Mouse (Mus musculus): Measurements from ENCODE around the gene Zfp941. TPM values are rescaled to one million over a fixed set of nuclear protein-coding genes. Genes with fewer than 3 reads are reported as not detected.
A peak's percentile ranks its signal among the peaks of the same experiment; 100 is the strongest.

Gene Zfp941
- polyA plus RNA-seq, 1 experiment, result not detected

- Histone ChIP-seq H3K4me3 (ENCODE audit: low read depth, low read length) (no peak overlapping the region), H3K4me1 (ENCODE audit: control insufficient read depth, insufficient read depth, insufficient read length, low read length) (no peaks in the 10 kb centered on the region), H3K27me3 (ENCODE audit: control insufficient read depth, insufficient read depth, low read length) (no peaks in the 10 kb centered on the region), H3K27ac (ENCODE audit: insufficient read depth, low read depth, low read length) (no peak overlapping the region), H3K36me3 (ENCODE audit: control insufficient read depth, insufficient read depth, low read length) (no peaks in the 10 kb centered on the region)
- WGBS, result 90% methylated on average over 6 of the region's 6 CpGs
- TF ChIP-seq POLR2A (IDR thresholded peaks at IDR 0.05; ENCODE audit: low read depth, low read length) (no peak), CTCF (IDR thresholded peaks at IDR 0.05; ENCODE audit: extremely low read depth, insufficient read length, insufficient replicate concordance, low read depth, low read length) (no peak)
Measured at GRCm38 (mm10) chr7:140810496-140810895, 11.5 kb downstream of the Zfp941 start.

GRCm38 (mm10) chr7:140805704-140806103 is 16.3 kb downstream of the Zfp941 start:
- no peaks in the 10 kb centered on the region for H3K36me3 ChIP-seq (ENCODE audit: control insufficient read depth, insufficient read depth, low read length)
- H3K4me1 ChIP-seq (ENCODE audit: control insufficient read depth, insufficient read depth, insufficient read length, low read length), result no peaks in the 10 kb centered on the region
- H3K27ac ChIP-seq (ENCODE audit: insufficient read depth, low read depth, low read length), result no peak overlapping the region
- no peak overlapping the region for H3K4me3 ChIP-seq (ENCODE audit: low read depth, low read length)
- TF ChIP-seq POLR2A (IDR thresholded peaks at IDR 0.05; ENCODE audit: low read depth, low read length) (no peak), CTCF (IDR thresholded peaks at IDR 0.05; ENCODE audit: extremely low read depth, insufficient read length, insufficient replicate concordance, low read depth, low read length) (peak; percentile 60; the same call in 1 of the 2 replicates)
- 3% methylated on average over 1 of the region's 1 CpGs for WGBS
- no peaks in the 10 kb centered on the region for H3K27me3 ChIP-seq (ENCODE audit: control insufficient read depth, insufficient read depth, low read length)

GRCm38 (mm10) chr7:140802629-140803028 is 19.3 kb downstream of the Zfp941 start:
- TF ChIP-seq CTCF (IDR thresholded peaks at IDR 0.05; ENCODE audit: extremely low read depth, insufficient read length, insufficient replicate concordance, low read depth, low read length), result no peak
- no peak for TF ChIP-seq POLR2A (IDR thresholded peaks at IDR 0.05; ENCODE audit: low read depth, low read length)
- Histone ChIP-seq H3K27ac (ENCODE audit: insufficient read depth, low read depth, low read length) (no peak overlapping the region), H3K27me3 (ENCODE audit: control insufficient read depth, insufficient read depth, low read length) (no peaks in the 10 kb centered on the region; the same call in 1 of the 2 replicates), H3K4me3 (ENCODE audit: low read depth, low read length) (no peak overlapping the region), H3K4me1 (ENCODE audit: control insufficient read depth, insufficient read depth, insufficient read length, low read length) (no peaks in the 10 kb centered on the region), H3K36me3 (ENCODE audit: control insufficient read depth, insufficient read depth, low read length) (no peaks in the 10 kb centered on the region)
- 65% methylated on average over 6 of the region's 6 CpGs for WGBS

GRCm38 (mm10) chr7:140798212-140798611 is 23.8 kb downstream of the Zfp941 start:
- H3K4me3 ChIP-seq (ENCODE audit: low read depth, low read length), result no peak overlapping the region
- no peaks in the 10 kb centered on the region; the same call in 1 of the 2 replicates for H3K27me3 ChIP-seq (ENCODE audit: control insufficient read depth, insufficient read depth, low read length)
- TF ChIP-seq CTCF (IDR thresholded peaks at IDR 0.05; ENCODE audit: extremely low read depth, insufficient read length, insufficient replicate concordance, low read depth, low read length) (no peak), POLR2A (IDR thresholded peaks at IDR 0.05; ENCODE audit: low read depth, low read length) (no peak)
- WGBS, result 69% methylated on average over 2 of the region's 2 CpGs
- H3K36me3 ChIP-seq (ENCODE audit: control insufficient read depth, insufficient read depth, low read length), result no peaks in the 10 kb centered on the region
- no peaks in the 10 kb centered on the region for H3K4me1 ChIP-seq (ENCODE audit: control insufficient read depth, insufficient read depth, insufficient read length, low read length)
- no peak overlapping the region for H3K27ac ChIP-seq (ENCODE audit: insufficient read depth, low read depth, low read length)

- Histone ChIP-seq H3K4me1 (ENCODE audit: control insufficient read depth, insufficient read depth, insufficient read length, low read length) (no peaks in the 10 kb centered on the region), H3K27me3 (ENCODE audit: control insufficient read depth, insufficient read depth, low read length) (no peaks in the 10 kb centered on the region; the same call in 1 of the 2 replicates), H3K27ac (ENCODE audit: insufficient read depth, low read depth, low read length) (no peak overlapping the region), H3K4me3 (ENCODE audit: low read depth, low read length) (no peak overlapping the region), H3K36me3 (ENCODE audit: control insufficient read depth, insufficient read depth, low read length) (no peaks in the 10 kb centered on the region)
- WGBS, result 68% methylated on average over 3 of the region's 3 CpGs
- TF ChIP-seq CTCF (IDR thresholded peaks at IDR 0.05; ENCODE audit: extremely low read depth, insufficient read length, insufficient replicate concordance, low read depth, low read length), result no peak
- TF ChIP-seq POLR2A (IDR thresholded peaks at IDR 0.05; ENCODE audit: low read depth, low read length), result no peak
Measured at GRCm38 (mm10) chr7:140797619-140798018, 24.4 kb downstream of the Zfp941 start.

GRCm38 (mm10) chr7:140793541-140793940 is 28.4 kb downstream of the Zfp941 start:
- TF ChIP-seq CTCF (IDR thresholded peaks at IDR 0.05; ENCODE audit: extremely low read depth, insufficient read length, insufficient replicate concordance, low read depth, low read length) (no peak), POLR2A (IDR thresholded peaks at IDR 0.05; ENCODE audit: low read depth, low read length) (no peak)
- Histone ChIP-seq H3K4me3 (ENCODE audit: low read depth, low read length) (no peak overlapping the region), H3K27me3 (ENCODE audit: control insufficient read depth, insufficient read depth, low read length) (no peaks in the 10 kb centered on the region), H3K4me1 (ENCODE audit: control insufficient read depth, insufficient read depth, insufficient read length, low read length) (no peaks in the 10 kb centered on the region), H3K27ac (ENCODE audit: insufficient read depth, low read depth, low read length) (no peak overlapping the region), H3K36me3 (ENCODE audit: control insufficient read depth, insufficient read depth, low read length) (no peaks in the 10 kb centered on the region)
- WGBS, result 43% methylated on average over 4 of the region's 4 CpGs

GRCm38 (mm10) chr7:140788053-140788435 is 33.9 kb downstream of the Zfp941 start:
- H3K27ac ChIP-seq (ENCODE audit: insufficient read depth, low read depth, low read length), result no peak overlapping the region
- TF ChIP-seq CTCF (IDR thresholded peaks at IDR 0.05; ENCODE audit: extremely low read depth, insufficient read length, insufficient replicate concordance, low read depth, low read length) (no peak), POLR2A (IDR thresholded peaks at IDR 0.05; ENCODE audit: low read depth, low read length) (no peak)
- no peak overlapping the region for H3K4me3 ChIP-seq (ENCODE audit: low read depth, low read length)
- H3K4me1 ChIP-seq (ENCODE audit: control insufficient read depth, insufficient read depth, insufficient read length, low read length), result no peaks in the 10 kb centered on the region
- no peaks in the 10 kb centered on the region for H3K27me3 ChIP-seq (ENCODE audit: control insufficient read depth, insufficient read depth, low read length)
- 82% methylated on average over 7 of the region's 7 CpGs for WGBS
- H3K36me3 ChIP-seq (ENCODE audit: control insufficient read depth, insufficient read depth, low read length), result no peaks in the 10 kb centered on the region
